Mouse (Mus musculus) cerebellum, postnatal 4 days (tissue): Measurements from ENCODE around the gene Ryr1.
"Not testable (repeated sequence)": the region's sequence is repeated elsewhere in the genome, so short reads cannot be mapped to it uniquely, and the experiment has no call there.

Experiments used
- DNase-seq, 2 experiments: peaks; one replicate each; pipeline ENCODE4 v3.0.0; 2022; ENCODE audit warnings: low spot score in 2 of 2, mixed read lengths in 1 of 2

Gene Ryr1

DNA sequence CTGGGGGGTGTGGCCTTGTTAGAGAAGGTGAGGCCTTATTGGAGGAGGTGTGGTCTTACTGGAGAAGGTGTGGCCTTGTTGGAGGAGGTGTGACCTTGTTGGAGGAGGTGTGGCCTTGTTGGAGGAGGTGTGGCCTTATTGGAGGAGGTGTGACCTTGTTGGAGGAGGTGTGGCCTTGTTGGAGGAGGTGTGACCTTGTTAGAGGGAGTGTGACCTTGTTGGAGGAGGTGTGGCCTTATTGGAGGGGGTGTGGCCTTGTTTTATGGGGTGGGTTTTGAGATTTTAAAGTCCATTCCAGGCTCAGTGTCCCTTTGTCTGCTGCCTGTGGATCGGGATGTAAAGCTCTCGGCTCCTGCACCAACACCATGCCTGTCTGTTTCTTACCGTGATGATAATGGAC lies 40.6 kb downstream of the Ryr1 start:
- DNase-seq = no peak

DNA sequence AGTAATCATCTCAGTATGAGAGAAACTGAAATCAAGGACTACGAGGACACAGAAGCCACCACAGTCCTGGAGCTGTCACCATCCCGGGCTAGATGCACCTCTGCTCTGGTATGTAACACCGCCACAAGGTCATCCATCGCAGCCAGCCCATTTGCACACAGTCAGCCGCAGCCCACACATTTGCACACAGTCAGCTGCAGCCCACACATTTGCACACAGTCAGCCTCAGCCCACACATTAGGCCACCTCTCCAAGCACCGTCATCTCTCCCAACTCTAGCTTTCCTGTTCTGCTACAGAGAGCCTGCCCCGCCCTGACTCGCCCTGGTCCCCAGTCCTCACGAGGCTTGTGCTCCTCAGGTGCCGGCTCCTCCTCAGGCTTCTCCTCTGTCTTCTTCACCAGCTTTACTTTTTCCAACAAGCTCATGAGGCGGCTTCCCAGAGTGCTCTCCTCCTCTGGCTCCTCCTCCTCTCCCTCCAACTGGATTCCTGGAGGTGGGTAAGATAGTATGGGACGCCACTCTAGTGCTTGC lies 45.5 kb downstream of the Ryr1 start:
- no peak for DNase-seq

DNA sequence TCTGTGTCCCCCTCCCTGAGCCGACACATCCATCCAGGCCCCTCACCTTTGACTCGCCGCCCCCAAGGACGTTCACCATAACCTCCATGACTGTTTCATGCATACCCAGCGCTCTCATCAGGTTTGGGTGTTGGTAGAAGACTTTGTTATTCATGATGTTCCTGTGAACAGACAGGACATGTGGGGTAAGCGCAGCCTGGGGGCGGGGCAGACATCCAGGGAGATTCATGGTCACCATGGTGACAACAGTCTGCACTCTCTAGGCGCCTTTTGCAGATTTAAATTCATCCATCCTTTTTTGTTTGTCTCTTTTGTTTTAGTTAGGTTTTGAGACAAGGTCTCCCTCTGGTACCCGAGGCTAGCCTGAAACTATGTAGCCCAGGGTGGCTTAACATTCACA lies 48.0 kb downstream of the Ryr1 start:
- no peak for DNase-seq

- DNase-seq = no peak
Observed at GRCm38 (mm10) chr7:29075208-29075607, 49.8 kb downstream of the Ryr1 start.

DNA sequence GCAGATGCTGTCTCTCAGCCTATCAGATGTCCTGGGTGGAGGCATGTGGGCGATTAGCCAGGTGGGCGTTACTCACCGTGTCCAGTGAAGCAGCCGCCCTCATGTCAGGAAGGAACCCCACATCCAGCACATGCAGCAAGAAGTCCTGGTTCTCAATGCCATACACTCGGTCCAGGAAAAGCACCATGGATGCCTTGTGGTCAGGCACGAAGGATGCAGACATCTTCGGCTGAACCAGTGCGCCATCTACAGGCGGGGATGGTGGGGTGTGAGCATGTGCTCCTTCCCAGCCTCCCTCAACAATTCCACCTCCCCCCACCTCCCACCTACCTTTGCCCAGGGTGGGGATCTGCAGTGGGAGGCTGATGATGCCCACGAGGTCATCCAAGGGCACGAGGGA lies 52.3 kb downstream of the Ryr1 start:
- peak in 1 of 2 experiments; percentile 64 for DNase-seq

GRCm38 (mm10) chr7:29071169-29071891 lies 53.6 kb downstream of the Ryr1 start:
- DNase-seq = peak in 1 of 2 experiments; percentile 53

DNA sequence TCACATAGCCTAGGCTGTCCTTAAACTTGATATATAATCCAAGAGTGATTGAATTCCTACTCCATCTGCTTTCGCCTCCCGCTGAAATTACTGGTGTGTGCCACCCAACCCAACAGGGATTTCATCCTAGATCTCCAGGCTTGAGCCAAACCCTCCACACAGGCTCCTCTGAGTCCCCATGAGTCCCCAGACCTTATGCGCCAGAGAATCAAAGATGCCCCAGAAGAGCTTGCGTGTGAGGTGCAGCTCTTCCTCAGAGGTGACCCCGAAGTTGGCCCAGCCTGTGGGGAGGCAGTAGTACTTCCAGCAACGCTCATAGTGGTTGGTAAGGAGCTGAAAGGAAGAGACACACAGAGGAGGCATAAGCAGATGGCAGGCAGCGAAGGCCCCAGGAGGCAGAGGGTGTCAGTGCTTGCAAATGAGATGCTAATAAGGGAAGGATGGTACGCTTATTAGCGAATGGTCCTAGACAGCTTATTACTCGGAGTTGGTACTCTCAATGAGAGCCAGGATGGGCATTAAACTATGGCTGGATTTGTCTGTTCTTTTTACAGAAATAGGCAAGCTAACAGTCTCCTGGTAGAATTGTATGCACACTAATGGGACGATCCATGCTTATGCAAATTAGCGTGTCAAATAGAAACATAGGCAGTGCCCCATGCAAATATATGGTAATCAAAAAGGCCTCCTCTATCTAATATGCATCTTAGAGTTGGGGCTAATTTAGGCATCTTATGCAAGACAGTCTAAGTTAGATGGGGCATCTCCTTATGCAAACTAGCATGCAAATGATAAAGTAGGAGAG lies 54.4 kb downstream of the Ryr1 start:
- DNase-seq = peak in 1 of 2 experiments; percentile 24

DNA sequence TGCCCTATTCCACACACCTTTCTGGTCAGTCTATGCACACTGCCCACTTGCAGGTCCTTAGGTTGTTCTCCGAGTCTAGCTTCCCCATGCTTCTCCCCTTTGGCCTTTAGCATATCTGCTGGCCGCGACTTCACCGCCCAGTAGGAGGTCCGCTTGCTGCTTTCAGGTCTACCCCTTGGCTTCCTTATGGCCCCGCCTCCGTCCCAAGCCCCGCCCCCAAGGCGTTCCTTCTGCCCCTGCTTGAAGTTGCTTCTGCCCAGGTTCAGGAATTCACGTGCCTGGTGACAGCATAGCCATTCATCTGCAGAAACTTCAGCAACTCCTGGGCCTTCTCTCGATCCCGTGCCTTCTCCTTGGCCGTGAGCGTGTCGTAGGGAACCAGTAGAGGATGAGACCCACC lies 57.2 kb downstream of the Ryr1 start:
- DNase-seq = no peak

GRCm38 (mm10) chr7:29063476-29063875 lies 61.5 kb downstream of the Ryr1 start:
- not testable (repeated sequence) for DNase-seq

- DNase-seq = peak in 1 of 2 experiments; percentile 56
Observed at GRCm38 (mm10) chr7:29061522-29062037, 63.4 kb downstream of the Ryr1 start.

GRCm38 (mm10) chr7:29059445-29059844 lies 65.5 kb downstream of the Ryr1 start:
- DNase-seq = no peak

GRCm38 (mm10) chr7:29052821-29053220 lies 72.2 kb downstream of the Ryr1 start:
- DNase-seq = no peak

DNA sequence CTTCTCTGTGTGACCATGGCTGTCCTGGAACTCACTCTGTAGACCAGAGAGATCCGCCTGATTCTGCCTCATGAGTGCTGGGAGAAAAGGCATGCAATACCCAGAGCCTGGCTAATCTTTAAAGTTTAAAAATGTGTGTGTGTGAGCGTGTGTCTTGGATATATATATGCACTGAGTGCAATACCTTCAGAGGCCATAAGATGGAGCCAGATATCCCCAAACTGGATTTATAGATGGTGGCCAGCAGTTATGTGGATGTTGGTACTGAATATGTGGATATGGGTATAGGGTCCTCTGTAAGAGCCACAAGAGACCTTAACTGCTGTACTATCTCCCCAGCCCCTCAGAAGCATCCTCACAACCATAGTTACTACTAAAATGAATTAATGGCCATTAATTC lies 74.2 kb downstream of the Ryr1 start:
- DNase-seq = peak in 1 of 2 experiments; percentile 70

- no peak for DNase-seq
Observed at GRCm38 (mm10) chr7:29048615-29049014, 76.4 kb downstream of the Ryr1 start.

DNA sequence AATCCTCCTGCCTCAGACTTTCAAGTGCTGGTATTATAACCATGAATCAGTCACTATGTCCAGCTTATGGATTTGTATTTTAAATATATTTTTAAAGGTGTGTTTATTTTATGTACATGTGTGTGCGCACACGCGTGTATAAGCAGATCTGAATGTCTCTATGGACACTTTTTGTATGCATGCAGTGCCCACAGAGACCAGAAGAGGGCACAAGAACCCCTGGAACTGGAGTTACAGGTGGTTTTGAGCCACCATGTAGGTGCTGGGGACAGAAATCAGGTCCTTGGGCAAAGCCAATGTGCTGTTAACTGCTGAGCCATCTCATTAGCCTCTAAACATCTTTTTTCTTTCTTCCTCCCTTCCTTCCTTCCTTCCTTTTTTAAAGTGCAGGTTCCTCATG lies 76.9 kb downstream of the Ryr1 start:
- no peak for DNase-seq

GRCm38 (mm10) chr7:29046533-29046932 lies 78.4 kb downstream of the Ryr1 start:
- DNase-seq = no peak

GRCm38 (mm10) chr7:29044302-29044701 lies 80.7 kb downstream of the Ryr1 start:
- peak in 1 of 2 experiments; percentile 17 for DNase-seq

GRCm38 (mm10) chr7:29043674-29044057 lies 81.3 kb downstream of the Ryr1 start:
- no peak for DNase-seq

GRCm38 (mm10) chr7:29043016-29043673 lies 81.8 kb downstream of the Ryr1 start:
- DNase-seq = peak in 1 of 2 experiments; percentile 69

DNA sequence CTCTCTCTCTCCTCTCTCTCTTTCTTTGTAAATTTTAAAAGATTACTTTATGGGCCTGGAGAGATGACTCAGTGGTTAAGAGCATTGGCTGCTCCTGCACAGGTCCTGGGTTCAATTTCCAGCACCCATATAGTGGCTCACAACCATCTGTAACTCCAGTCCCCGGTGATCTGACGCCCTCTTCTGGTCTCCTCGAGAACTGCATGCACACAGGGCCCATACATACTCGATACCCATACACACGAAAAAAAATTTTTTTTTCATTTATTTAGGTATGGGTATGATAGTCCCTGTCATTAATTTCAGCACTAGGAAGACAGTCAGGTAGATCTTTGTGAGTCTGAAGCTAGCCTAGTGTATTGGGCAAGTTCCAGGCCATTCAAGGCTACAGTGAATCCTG lies 83.8 kb downstream of the Ryr1 start:
- no peak for DNase-seq

GRCm38 (mm10) chr7:29039985-29040661 lies 84.9 kb downstream of the Ryr1 start:
- DNase-seq = peak in 1 of 2 experiments; percentile 21
